Mouse (Mus musculus) ovary, adult 18-20 months (tissue): ENCODE measurements at regions not wholly inside any gene's neighbourhood (a gene's known extent, or its start where the extent isn't known, plus 50 kb on each side); places are given as distances from the start of the nearest gene placed in this dataset.

ENCODE experiments used
- DNase-seq: peaks from one replicate; pipeline ENCODE4 v3.0.0; 2022; ENCODE audit warnings: low spot score, mixed read lengths

- DNase-seq, result no peak
Observed at GRCm38 (mm10) chr2:74099671-74100372, 188.7 kb upstream of the Atp5g3 start.

GRCm38 (mm10) chr2:74096809-74097208, 185.7 kb upstream of the Atp5g3 start:
- no peak for DNase-seq

GRCm38 (mm10) chr2:74093494-74093893, 182.4 kb upstream of the Atp5g3 start:
- no peak for DNase-seq

- DNase-seq, result no peak
Observed at GRCm38 (mm10) chr2:74087375-74087774, 176.2 kb upstream of the Atp5g3 start.

GRCm38 (mm10) chr2:74084971-74085370, 173.8 kb upstream of the Atp5g3 start:
- DNase-seq, result no peak

GRCm38 (mm10) chr2:74076774-74077173, 165.6 kb upstream of the Atp5g3 start:
- no peak for DNase-seq

- no peak for DNase-seq
Observed at GRCm38 (mm10) chr2:74075566-74075965, 164.4 kb upstream of the Atp5g3 start.

GRCm38 (mm10) chr2:74073396-74073795, 162.3 kb upstream of the Atp5g3 start:
- DNase-seq, result no peak

- DNase-seq, result no peak
Observed at GRCm38 (mm10) chr2:74066652-74067051, 155.5 kb upstream of the Atp5g3 start.

GRCm38 (mm10) chr2:74064369-74064768, 153.2 kb upstream of the Atp5g3 start:
- DNase-seq, result no peak

- DNase-seq, result no peak
Observed at GRCm38 (mm10) chr2:74063777-74064176, 152.7 kb upstream of the Atp5g3 start.

- no peak for DNase-seq
Observed at GRCm38 (mm10) chr2:74063302-74063701, 152.2 kb upstream of the Atp5g3 start.

GRCm38 (mm10) chr2:74042430-74042829, 131.3 kb upstream of the Atp5g3 start:
- DNase-seq, result no peak

GRCm38 (mm10) chr2:74039580-74039979, 128.5 kb upstream of the Atp5g3 start:
- DNase-seq, result no peak

- no peak for DNase-seq
Observed at GRCm38 (mm10) chr2:74036043-74036442, 124.9 kb upstream of the Atp5g3 start.

GRCm38 (mm10) chr2:74032177-74033021, 121.3 kb upstream of the Atp5g3 start:
- no peak for DNase-seq

GRCm38 (mm10) chr2:74029938-74030337, 118.8 kb upstream of the Atp5g3 start:
- no peak for DNase-seq

- DNase-seq, result no peak
Observed at GRCm38 (mm10) chr2:74027404-74028104, 116.4 kb upstream of the Atp5g3 start.

- no peak for DNase-seq
Observed at GRCm38 (mm10) chr2:74015146-74015545, 104.0 kb upstream of the Atp5g3 start.

GRCm38 (mm10) chr2:74014201-74014600, 103.1 kb upstream of the Atp5g3 start:
- no peak for DNase-seq

GRCm38 (mm10) chr2:73998531-73998930, 87.4 kb upstream of the Atp5g3 start:
- no peak for DNase-seq

- DNase-seq, result no peak
Observed at GRCm38 (mm10) chr2:73996986-73997385, 85.9 kb upstream of the Atp5g3 start.

GRCm38 (mm10) chr2:73991818-73992217, 80.7 kb upstream of the Atp5g3 start:
- DNase-seq, result no peak
